Mouse (Mus musculus): Measurements from ENCODE around the gene Maged1.
A peak's percentile ranks its signal among the peaks of the same experiment; 100 is the strongest.
"Not testable (repeated sequence)": the region's sequence is repeated elsewhere in the genome, so short reads cannot be mapped to it uniquely, and the experiment has no call there.

Maged1 gene

GRCm38 (mm10) chrX:94541918-94542355 lies at the start of gene Maged1:
Gene Maged1 (minus strand): TSS chrX:94542143.
- peak; percentile 98 for DNase-seq

- DNase-seq, result no peak
Measured at GRCm38 (mm10) chrX:94580251-94580650, 38.3 kb upstream of the Maged1 start.

GRCm38 (mm10) chrX:94564694-94565093 lies 22.8 kb upstream of the Maged1 start:
- DNase-seq, result no peak

GRCm38 (mm10) chrX:94562392-94562791 lies 20.4 kb upstream of the Maged1 start:
- DNase-seq, result no peak

- no peak for DNase-seq
Measured at GRCm38 (mm10) chrX:94548227-94548626, 6.3 kb upstream of the Maged1 start.

GRCm38 (mm10) chrX:94545941-94546340 lies 4.0 kb upstream of the Maged1 start:
- no peak for DNase-seq

- no peak for DNase-seq
Measured at GRCm38 (mm10) chrX:94544923-94545322, 3.0 kb upstream of the Maged1 start.

- peak; percentile 40 for DNase-seq
Measured at GRCm38 (mm10) chrX:94542536-94542935, 593 bp upstream of the Maged1 start.

GRCm38 (mm10) chrX:94541206-94541605 lies 737 bp downstream of the Maged1 start:
- peak; percentile 47 for DNase-seq

GRCm38 (mm10) chrX:94540341-94541201 lies 1.4 kb downstream of the Maged1 start:
- DNase-seq, result peak; percentile 74

- DNase-seq, result no peak
Measured at GRCm38 (mm10) chrX:94534346-94534745, 7.6 kb downstream of the Maged1 start.

GRCm38 (mm10) chrX:94530301-94530700 lies 11.6 kb downstream of the Maged1 start:
- DNase-seq, result no peak

GRCm38 (mm10) chrX:94522166-94522565 lies 19.8 kb downstream of the Maged1 start:
- no peak for DNase-seq

GRCm38 (mm10) chrX:94508442-94508819 lies 33.5 kb downstream of the Maged1 start:
- no peak for DNase-seq

- DNase-seq, result not testable (repeated sequence)
Measured at GRCm38 (mm10) chrX:94507698-94508441, 34.1 kb downstream of the Maged1 start.

- DNase-seq, result no peak
Measured at GRCm38 (mm10) chrX:94486001-94486792, 55.7 kb downstream of the Maged1 start.
